Mouse (Mus musculus) hindbrain, embryonic 14.5 days (tissue): Measurements from ENCODE around the gene Prelp. TPM values are rescaled to one million over a fixed set of nuclear protein-coding genes. Genes with fewer than 3 reads are reported as not detected.

ENCODE experiments used
- ATAC-seq: fragments of 200-750 bp; cut with Nextera tagmentation; 2 replicates; pipeline ENCODE4 v1.8.0; 2017; ENCODE audit warnings: moderate number of reproducible peaks, mild to moderate bottlenecking, moderate TSS enrichment, moderate library complexity; ENCODE audit not compliant: low FRiP score
- DNase-seq: peaks from one replicate; pipeline ENCODE4 v3.0.0-alpha.2; 2015; ENCODE audit warnings: low spot score
- H3K27ac ChIP-seq: fragments of 300-500 bp; sonication (generic); 2 replicates; pipeline ENCODE4 v1.5.1; 2014; ENCODE audit warnings: mild to moderate bottlenecking, moderate library complexity
- H3K27me3 ChIP-seq: fragments of 300-500 bp; sonication (generic); 2 replicates; pipeline ENCODE4 v1.6.1; 2014; ENCODE audit warnings: mild to moderate bottlenecking, low read length, mixed read lengths; ENCODE audit not compliant: control insufficient read depth, insufficient read depth
- H3K36me3 ChIP-seq: fragments of 300-500 bp; sonication (generic); replicated peaks from 2 replicates; pipeline ENCODE4 v1.6.1; 2014; ENCODE audit not compliant: control insufficient read depth, insufficient read depth
- H3K4me1 ChIP-seq: fragments of 300-500 bp; sonication (generic); replicated peaks from 2 replicates; pipeline ENCODE4 v1.6.1; 2014; ENCODE audit warnings: antibody characterized with exemption, low read length, mixed read lengths; ENCODE audit not compliant: control insufficient read depth, insufficient read depth
- H3K4me2 ChIP-seq: fragments of 300-500 bp; sonication (generic); replicated peaks from 2 replicates; pipeline ENCODE4 v1.6.1; 2014; ENCODE audit warnings: mild to moderate bottlenecking, moderate library complexity
- H3K4me3 ChIP-seq: fragments of 300-500 bp; sonication (generic); replicated peaks from 2 replicates; pipeline ENCODE4 v1.5.1; 2014; ENCODE audit warnings: mild to moderate bottlenecking, low read length
- H3K9ac ChIP-seq: fragments of 300-500 bp; sonication (generic); 2 replicates; pipeline ENCODE4 v1.6.1; 2014
- H3K9me3 ChIP-seq: fragments of 300-500 bp; sonication (generic); 2 replicates; pipeline ENCODE4 v1.6.1; 2016; ENCODE audit warnings: low read length; ENCODE audit not compliant: control insufficient read depth
- WGBS: fragments of 180-500 bp; shearing (Covaris S2); extraction: QIAGEN DNeasy Blood & Tissue Kit; methylation state at CpG from one replicate; pipeline ENCODE4 v1.1.7; 2014; 5-methylcytosine and 5-hydroxymethylcytosine counted together
- polyA plus RNA-seq: library from polyadenylated mRNA; unstranded; fragments of >200 nt; fragmentation: Nextera tagmentation; extraction: Ambion mirVana; gene quantifications from 2 replicates; pipeline ENCODE4 v1.2.1, GENCODE M21; 2014

Gene Prelp
- polyA plus RNA-seq, 1 experiment from 2014 or later, result 15.6 TPM

DNA sequence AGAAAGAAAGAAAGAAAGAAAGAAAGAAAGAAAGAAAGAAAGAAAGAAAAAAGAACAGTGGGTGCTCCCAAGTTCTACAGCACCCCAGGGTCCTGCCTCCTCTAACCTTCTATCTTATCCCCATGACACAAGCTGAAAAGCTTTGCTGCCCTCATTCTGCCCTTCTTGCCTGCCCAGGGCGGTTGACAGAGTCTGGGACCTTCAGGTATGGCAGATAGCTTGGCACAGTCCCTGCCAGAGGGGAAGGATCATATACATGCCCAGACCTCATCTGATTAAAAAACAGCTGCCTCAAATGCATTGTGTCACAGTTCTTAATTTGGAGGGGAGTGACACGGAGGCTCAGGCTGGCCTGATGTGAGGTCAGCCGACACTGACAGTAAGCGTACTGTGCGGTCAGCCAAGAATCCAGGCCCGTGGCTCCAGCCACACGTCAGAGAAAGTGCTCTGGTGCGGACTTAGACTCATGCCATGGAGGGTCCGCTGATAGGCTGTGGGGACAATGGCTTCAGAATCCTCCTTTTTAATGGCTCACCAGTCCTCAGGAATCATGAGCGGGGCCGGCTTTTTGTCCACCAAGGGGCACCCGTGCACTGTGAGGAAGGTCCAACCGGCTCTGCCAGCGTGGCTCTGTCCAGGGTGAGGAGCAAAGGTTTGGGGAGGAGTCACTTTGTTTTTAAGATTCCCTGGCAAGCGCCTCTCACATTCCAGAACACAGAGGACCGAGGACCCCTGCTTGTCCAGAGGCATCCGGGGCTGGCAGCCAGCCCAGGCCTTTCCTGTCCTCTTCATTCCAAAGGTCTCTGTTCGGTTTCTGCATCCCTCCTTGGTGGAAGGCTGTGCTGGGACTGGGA, 40.3 kb upstream of the Prelp start:
- H3K27ac ChIP-seq, result no peak overlapping the region

DNA sequence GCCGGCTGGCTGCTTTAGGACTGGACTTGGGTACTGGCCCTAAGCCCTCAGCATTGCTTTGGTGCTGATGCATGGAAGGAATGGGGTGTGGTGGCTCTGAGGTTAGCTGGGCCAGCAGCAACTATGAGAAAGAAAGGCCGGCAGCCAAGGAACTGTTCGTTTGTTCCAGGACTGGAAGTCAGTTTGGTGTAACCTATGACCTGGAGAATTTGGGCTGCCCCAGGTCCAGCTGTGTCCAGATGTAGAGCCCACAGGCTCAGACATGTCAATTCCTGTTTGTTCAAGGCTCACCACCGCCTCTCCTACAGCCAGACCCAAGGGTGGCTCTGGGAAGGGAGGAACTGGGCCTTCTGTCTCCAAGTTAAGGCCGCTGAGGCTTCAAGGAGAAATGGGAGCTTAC, 38.3 kb upstream of the Prelp start:
- H3K9me3 ChIP-seq, result no peaks in the 10 kb centered on the region
- 95% methylated on average over 5 of the region's 5 CpGs for WGBS
- H3K27ac ChIP-seq, result no peak overlapping the region
- H3K9ac ChIP-seq, result no peak overlapping the region
- DNase-seq, result no peak
- no peak overlapping the region for H3K4me2 ChIP-seq
- H3K36me3 ChIP-seq, result no peaks in the 10 kb centered on the region
- H3K4me3 ChIP-seq, result no peak overlapping the region
- no peaks in the 10 kb centered on the region for H3K27me3 ChIP-seq
- no peak for ATAC-seq
- H3K4me1 ChIP-seq, result no peaks in the 10 kb centered on the region

More for the DNA sequence above, 40.3 kb upstream of the Prelp start:
- no peaks in the 10 kb centered on the region for H3K4me1 ChIP-seq
- H3K9me3 ChIP-seq, result no peaks in the 10 kb centered on the region
- DNase-seq (peak; percentile 74), ATAC-seq (peak; percentile 79; the same call in 1 of the 2 replicates)
- peak overlapping the region; percentile 16; the same call in 1 of the 2 replicates for H3K4me2 ChIP-seq
- H3K27me3 ChIP-seq, result no peaks in the 10 kb centered on the region
- H3K36me3 ChIP-seq, result no peaks in the 10 kb centered on the region
- H3K4me3 ChIP-seq, result no peak overlapping the region
- no peak overlapping the region for H3K9ac ChIP-seq
- WGBS, result 9% methylated on average over 18 of the region's 18 CpGs

DNA sequence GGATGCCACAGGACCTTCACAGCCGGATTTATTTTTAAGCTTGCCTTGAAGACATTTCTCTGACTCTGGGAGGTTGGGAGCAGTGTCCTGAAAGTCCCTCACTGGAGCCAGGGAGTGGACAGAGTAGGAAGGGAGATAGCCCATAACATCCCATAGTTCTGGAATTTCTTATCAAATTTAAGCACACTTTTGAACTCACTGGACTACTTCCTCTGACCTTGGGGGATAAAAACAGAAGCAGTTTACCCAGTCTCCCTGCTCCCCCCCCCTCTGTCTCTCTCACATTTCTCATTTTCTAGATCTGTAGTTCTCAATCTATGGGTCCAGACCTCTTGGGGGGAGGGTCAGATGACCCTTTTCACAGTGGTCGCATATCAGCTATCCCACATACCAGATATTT, 32.8 kb upstream of the Prelp start:
- DNase-seq, result no peak
- Histone ChIP-seq H3K27me3 (no peaks in the 10 kb centered on the region), H3K4me2 (no peak overlapping the region), H3K9ac (no peak overlapping the region), H3K36me3 (no peaks in the 10 kb centered on the region), H3K9me3 (no peaks in the 10 kb centered on the region), H3K27ac (peak overlapping the region; percentile 47; the same call in 1 of the 2 replicates), H3K4me3 (no peak overlapping the region), H3K4me1 (peaks cover 6% of the 10 kb centered on the region; the same call in 1 of the 2 replicates)
- no peak for ATAC-seq
- WGBS, result 74% methylated on average over 2 of the region's 2 CpGs

DNA sequence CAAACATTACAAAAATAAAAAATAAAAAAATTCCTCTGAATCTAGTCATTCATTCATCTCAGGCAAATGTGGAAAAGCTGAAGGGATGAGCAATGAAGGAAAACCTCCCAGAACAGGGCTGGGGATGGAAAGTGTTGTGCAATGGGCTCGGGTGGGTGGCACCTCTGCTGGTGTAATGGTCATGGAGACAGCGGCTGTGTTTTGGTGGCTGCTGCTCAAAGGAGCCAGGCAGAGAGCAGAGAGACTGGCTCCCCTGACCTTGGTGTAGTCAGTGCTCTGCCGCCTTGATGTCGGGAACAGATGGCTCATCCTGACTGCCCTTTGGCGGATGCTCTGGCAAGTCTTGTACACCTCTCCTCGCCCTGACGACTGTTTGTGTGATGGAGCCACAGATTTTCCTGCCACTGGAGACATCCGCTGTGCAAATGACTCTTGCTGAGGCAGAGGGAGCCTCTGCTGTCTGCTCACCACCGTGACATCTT, 32.1 kb upstream of the Prelp start:
- DNase-seq, result no peak
- no peaks in the 10 kb centered on the region for H3K9me3 ChIP-seq
- H3K9ac ChIP-seq, result no peak overlapping the region
- WGBS, result 47% methylated on average over 9 of the region's 9 CpGs
- H3K27me3 ChIP-seq, result no peaks in the 10 kb centered on the region
- H3K4me3 ChIP-seq, result no peak overlapping the region
- H3K27ac ChIP-seq, result peak overlapping the region; percentile 47; the same call in 1 of the 2 replicates
- H3K4me1 ChIP-seq, result peaks cover 6% of the 10 kb centered on the region; the same call in 1 of the 2 replicates
- no peak overlapping the region; the same call in 1 of the 2 replicates for H3K4me2 ChIP-seq
- H3K36me3 ChIP-seq, result no peaks in the 10 kb centered on the region
- no peak for ATAC-seq

DNA sequence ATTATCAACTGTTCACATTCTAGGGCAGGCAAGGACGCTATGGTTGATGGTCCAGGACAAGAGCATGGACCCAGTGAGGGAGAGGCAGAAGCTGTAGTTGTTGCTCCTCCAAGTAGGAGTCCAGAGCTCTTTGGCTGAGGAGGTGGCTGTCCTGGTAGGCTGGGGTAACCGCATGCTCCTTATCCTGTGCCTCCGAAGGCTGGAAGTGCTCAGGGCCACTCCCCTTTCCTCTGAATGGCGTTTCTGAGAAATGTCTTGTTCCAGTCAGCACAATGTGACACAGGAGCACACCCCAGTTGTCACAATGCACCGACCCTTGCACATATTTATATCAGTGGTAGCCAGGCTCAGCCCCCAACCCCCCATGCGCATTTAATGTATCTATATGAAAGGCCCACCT, 30.4 kb upstream of the Prelp start:
- Histone ChIP-seq H3K9me3 (no peaks in the 10 kb centered on the region), H3K4me3 (no peak overlapping the region), H3K4me1 (peaks cover 6% of the 10 kb centered on the region; the same call in 1 of the 2 replicates), H3K9ac (no peak overlapping the region), H3K27me3 (no peaks in the 10 kb centered on the region), H3K36me3 (no peaks in the 10 kb centered on the region), H3K4me2 (no peak overlapping the region), H3K27ac (no peak overlapping the region)
- no peak for DNase-seq
- ATAC-seq, result no peak
- WGBS, result 69% methylated on average over 6 of the region's 6 CpGs

DNA sequence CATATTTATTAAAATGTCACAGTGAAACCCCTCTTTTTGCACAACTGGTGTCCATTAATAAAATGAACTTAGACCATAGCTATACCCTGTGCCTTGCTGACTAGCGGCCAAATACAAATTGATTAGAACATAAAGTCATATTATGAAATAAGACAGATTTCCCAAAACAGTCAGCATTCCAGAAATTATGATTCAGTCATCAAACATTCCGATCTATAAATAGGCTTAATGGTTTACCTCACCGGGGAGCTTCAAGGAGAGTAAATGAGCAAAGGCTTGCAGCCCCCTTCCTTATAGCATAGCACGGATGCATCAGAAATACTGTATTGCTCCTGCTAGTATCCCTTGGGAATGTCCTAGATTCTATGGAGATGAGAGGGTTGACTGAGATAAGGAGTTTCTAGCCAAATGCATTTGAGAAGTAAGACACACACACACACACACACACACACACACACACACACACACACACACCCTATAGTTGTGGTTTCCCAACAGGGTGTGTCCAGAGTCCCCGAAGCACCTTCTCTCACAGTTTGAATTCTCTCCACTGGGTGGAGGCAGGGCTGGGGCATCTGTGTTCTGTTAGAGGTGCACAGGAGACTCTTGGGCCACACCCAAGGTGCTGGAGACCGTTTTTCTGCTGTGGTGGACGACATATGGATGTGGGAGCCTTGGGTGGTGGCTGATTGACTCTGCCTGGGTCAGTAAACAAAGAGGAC, 29.0 kb upstream of the Prelp start:
- no peaks in the 10 kb centered on the region for H3K36me3 ChIP-seq
- H3K9ac ChIP-seq, result no peak overlapping the region
- H3K27me3 ChIP-seq, result no peaks in the 10 kb centered on the region
- H3K4me3 ChIP-seq, result no peak overlapping the region
- DNase-seq (no peak), ATAC-seq (no peak)
- H3K4me2 ChIP-seq, result no peak overlapping the region
- no peaks in the 10 kb centered on the region for H3K9me3 ChIP-seq
- H3K4me1 ChIP-seq, result peaks cover 6% of the 10 kb centered on the region; the same call in 1 of the 2 replicates
- no peak overlapping the region for H3K27ac ChIP-seq
- WGBS, result 70% methylated on average over 7 of the region's 7 CpGs

DNA sequence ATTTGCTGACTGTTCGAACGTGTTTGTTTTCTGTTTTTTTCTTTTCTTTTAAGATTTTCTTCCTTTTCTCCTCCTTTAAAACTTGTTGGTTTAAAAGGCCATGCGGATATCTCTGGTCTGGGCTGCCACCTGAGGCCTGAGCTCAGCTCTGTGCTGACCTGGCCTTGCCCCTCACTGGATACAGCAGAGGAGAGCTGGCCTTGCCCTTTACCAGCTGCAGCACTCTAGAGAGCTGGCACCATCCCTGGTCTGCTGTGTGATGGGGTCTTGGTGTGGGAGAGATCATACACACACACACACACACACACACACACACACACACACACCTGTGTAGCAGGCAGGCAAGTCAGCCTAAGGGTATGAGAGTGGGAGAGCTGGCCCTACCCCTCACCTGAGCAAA, 23.9 kb upstream of the Prelp start:
- ATAC-seq, result no peak
- no peak overlapping the region for H3K9ac ChIP-seq
- WGBS, result 93% methylated on average over 3 of the region's 3 CpGs

DNA sequence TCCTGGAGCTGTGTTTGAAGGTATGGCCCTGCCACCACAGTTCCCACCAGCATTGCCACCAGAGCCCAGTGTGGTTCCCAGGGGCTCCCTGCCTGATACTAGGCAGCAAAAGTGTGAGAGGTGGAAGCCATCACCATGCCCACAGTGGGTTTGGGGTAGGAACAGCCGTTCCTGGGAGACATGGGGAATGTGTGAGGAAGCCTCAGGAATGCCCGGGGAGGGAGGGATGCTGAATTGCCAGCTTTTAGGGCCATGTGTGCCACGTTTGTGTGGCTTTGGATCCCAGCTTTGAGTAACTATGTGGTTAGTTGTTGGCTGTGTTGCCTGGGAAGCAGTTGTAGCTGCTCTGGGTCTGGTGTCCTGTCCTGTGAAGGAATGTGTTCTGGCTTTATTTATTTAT, 20.7 kb upstream of the Prelp start:
- Histone ChIP-seq H3K9ac (no peak overlapping the region), H3K9me3 (no peaks in the 10 kb centered on the region), H3K27me3 (no peaks in the 10 kb centered on the region), H3K4me1 (no peaks in the 10 kb centered on the region), H3K36me3 (no peaks in the 10 kb centered on the region), H3K4me3 (no peak overlapping the region), H3K27ac (no peak overlapping the region), H3K4me2 (no peak overlapping the region)
- DNase-seq (no peak), ATAC-seq (no peak)
- 83% methylated on average over 3 of the region's 3 CpGs for WGBS

More for the DNA sequence above, 23.9 kb upstream of the Prelp start:
- Histone ChIP-seq H3K4me2 (no peak overlapping the region), H3K36me3 (no peaks in the 10 kb centered on the region), H3K4me1 (no peaks in the 10 kb centered on the region), H3K27me3 (no peaks in the 10 kb centered on the region), H3K4me3 (no peak overlapping the region), H3K27ac (no peak overlapping the region), H3K9me3 (no peaks in the 10 kb centered on the region)
- no peak for DNase-seq

DNA sequence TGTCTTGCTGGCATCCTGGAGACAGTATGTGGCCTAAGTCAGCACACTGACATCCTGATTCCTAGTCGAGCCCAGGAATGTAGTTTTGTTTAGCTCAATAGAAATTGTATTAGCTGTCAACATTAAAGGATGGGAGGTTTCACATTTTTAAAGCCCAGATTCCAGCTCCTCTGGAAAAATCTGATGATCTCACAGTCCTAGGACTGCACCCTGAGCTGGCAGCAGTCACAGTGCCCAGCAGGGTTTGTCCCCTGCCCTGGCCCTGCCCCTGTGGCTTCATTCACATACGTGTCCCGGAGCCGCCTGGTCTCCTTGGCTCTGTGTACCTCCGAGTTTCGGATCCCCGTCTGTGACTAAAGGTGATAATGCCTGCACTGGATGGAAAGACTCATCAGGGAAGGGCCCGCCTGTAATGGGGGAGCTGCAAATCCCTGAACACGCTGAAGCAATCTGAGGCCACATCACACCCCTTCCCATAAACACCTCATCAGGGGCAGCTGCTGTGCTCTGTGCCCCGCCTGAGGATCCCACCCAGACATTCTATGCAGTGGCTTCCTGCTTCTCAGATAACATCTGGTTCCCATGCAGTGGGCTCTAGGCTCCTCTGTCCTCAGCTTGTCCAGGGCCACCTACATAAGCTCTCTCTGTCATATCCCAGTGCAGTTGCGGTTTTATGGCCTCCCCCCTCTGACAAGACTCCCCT, 20.1 kb upstream of the Prelp start:
- H3K36me3 ChIP-seq, result no peaks in the 10 kb centered on the region
- 78% methylated on average over 11 of the region's 11 CpGs for WGBS
- no peaks in the 10 kb centered on the region for H3K4me1 ChIP-seq
- no peaks in the 10 kb centered on the region for H3K9me3 ChIP-seq
- no peaks in the 10 kb centered on the region for H3K27me3 ChIP-seq
- no peak overlapping the region for H3K9ac ChIP-seq
- H3K4me2 ChIP-seq, result no peak overlapping the region
- ATAC-seq (no peak), DNase-seq (no peak)
- H3K27ac ChIP-seq, result no peak overlapping the region
- no peak overlapping the region for H3K4me3 ChIP-seq
